Mouse (Mus musculus) cerebellum, adult 2 months (tissue): ENCODE measurements around the gene Rasal2. TPM values are rescaled to one million over a fixed set of nuclear protein-coding genes. Genes with fewer than 3 reads are reported as not detected.
A peak's percentile ranks its signal among the peaks of the same experiment; 100 is the strongest.

Source experiments
- DNase-seq, 2 experiments: peaks; one replicate each; pipeline ENCODE4 v3.0.0; 2021
- H3K27ac ChIP-seq: fragments of 200-500 bp; 2 replicates; pipeline ENCODE4 v1.5.1; 2012; ENCODE audit warnings: low read length, control low read depth, inconsistent platforms; ENCODE audit not compliant: insufficient read depth
- H3K27me3 ChIP-seq: fragments of 200-500 bp; 2 replicates; pipeline ENCODE4 v1.6.1; 2012; ENCODE audit warnings: inconsistent platforms, mild to moderate bottlenecking, low read length, moderate library complexity; ENCODE audit not compliant: control insufficient read depth, insufficient read depth
- H3K4me1 ChIP-seq: fragments of 200-500 bp; 2 replicates; pipeline ENCODE4 v1.6.1; 2011; ENCODE audit warnings: low read length; ENCODE audit not compliant: control insufficient read depth, insufficient read depth
- H3K4me3 ChIP-seq: fragments of 200-500 bp; replicated peaks from 2 replicates; pipeline ENCODE3; 2011; ENCODE audit warnings: mild to moderate bottlenecking, low read depth, low read length, control low read depth; ENCODE audit not compliant: insufficient read depth
- CTCF ChIP-seq: fragments of 200-500 bp; IDR thresholded peaks from 2 replicates; pipeline ENCODE4 v1.5.1; 2011; ENCODE audit warnings: low read depth, mild to moderate bottlenecking, control low read depth, low read length, moderate library complexity, borderline replicate concordance; ENCODE audit not compliant: insufficient read depth
- POLR2A ChIP-seq: fragments of 200-500 bp; IDR thresholded peaks from 2 replicates; pipeline ENCODE4 v1.6.1; 2011; ENCODE audit warnings: low read length, control low read depth, borderline replicate concordance; ENCODE audit not compliant: insufficient read depth
- WGBS: fragments of 180-500 bp; shearing (Covaris S2); methylation state at CpG from one replicate; pipeline ENCODE4 v1.1.7; 2018; 5-methylcytosine and 5-hydroxymethylcytosine counted together
- polyA plus RNA-seq: library from polyadenylated mRNA; depleted of rRNA; stranded (reverse); fragments of >200 nt; gene quantifications from 2 replicates; pipeline ENCODE4 v1.2.3, GENCODE M21; 2012

Gene Rasal2
- polyA plus RNA-seq, 1 experiment, result 14.6 TPM

DNA sequence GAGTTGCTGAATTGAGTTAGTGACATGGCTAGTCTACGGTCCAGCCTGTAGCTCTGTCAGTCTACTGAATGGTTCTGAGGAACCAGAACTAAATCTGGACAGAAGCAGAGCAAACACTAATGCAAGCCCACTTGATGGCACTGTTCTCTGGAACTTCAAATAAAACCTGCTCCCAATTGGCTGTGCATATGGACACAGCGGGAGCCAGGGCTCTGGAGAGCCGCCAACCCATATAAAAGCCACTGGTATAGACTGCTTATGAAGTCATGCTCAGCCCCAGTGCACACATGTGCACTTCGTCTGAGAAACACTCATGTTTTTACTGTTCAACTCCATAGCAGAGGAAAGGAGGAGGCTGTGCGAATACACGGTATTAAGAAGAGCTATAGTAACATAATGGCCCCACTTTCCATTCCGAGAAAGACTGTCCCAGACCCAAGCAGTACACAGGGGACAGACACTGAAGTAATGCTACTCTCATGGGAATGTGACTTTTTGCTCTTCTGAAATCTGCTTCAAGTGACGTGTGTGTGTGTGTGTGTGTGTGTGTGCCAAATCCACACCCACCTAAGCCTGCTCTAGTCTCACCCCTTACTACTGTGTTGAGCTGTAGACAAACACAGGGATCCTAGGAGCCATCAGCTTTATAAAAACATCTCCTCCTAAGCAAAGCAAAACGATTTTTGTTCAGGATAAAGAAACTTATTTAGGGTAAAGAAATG is 275.1 kb downstream of the Rasal2 start:
- Histone ChIP-seq H3K4me1 (no peaks in the 10 kb centered on the region; the same call in 1 of the 2 replicates), H3K4me3 (no peak overlapping the region), H3K27me3 (no peaks in the 10 kb centered on the region), H3K27ac (no peak overlapping the region)
- TF ChIP-seq POLR2A (no peak), CTCF (peak; percentile 19; the same call in 1 of the 2 replicates)
- peak; percentile 52 to 55 for DNase-seq
- WGBS, result 41% methylated on average over 9 of the region's 9 CpGs

DNA sequence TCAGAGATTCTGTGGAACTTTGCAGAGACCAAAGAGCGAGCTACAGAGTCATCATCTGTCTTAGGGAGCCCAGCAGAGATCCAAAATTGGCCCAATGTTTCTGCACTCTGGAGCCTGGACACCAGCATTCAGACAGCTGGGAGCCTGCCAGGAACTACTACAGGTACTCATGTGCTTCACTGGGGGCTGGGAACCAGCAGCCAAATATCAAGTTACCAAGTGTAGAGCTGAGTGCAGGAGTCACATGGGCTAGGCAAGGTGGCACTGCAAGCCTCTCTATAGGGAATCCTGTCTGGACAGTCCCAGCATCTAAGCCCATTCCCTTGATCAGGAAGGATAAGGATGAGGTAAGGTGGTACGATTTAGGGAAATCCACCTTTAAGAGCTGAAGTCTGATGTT is 284.2 kb downstream of the Rasal2 start:
- no peak overlapping the region for H3K27ac ChIP-seq
- H3K4me1 ChIP-seq, result no peaks in the 10 kb centered on the region
- no peak for DNase-seq
- TF ChIP-seq POLR2A (no peak), CTCF (no peak)
- no peaks in the 10 kb centered on the region for H3K27me3 ChIP-seq
- 96% methylated on average over 2 of the region's 2 CpGs for WGBS
- H3K4me3 ChIP-seq, result no peak overlapping the region

DNA sequence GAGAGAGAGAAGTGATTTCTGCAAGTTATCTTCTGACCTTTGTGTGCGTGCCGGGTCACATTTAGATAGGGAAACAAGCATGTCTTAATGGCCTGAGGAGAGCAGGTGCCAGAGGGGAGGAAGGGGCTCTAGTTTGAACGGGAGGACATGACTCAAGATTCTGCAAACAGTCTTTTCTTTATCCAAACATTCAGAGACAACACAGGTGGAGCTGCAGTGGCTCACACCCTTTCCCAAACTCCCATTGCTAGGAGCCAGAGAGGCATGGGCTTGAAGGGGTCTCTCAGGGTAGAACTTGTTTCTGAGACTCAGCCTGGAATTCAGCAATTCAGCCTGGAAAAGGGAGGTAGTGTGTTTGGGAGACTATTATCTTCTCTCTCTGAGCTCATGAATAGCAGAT is 288.6 kb downstream of the Rasal2 start:
- WGBS, result 96% methylated on average over 3 of the region's 3 CpGs
- no peaks in the 10 kb centered on the region for H3K4me1 ChIP-seq
- TF ChIP-seq CTCF (no peak), POLR2A (no peak)
- H3K27me3 ChIP-seq, result no peaks in the 10 kb centered on the region
- no peak overlapping the region for H3K4me3 ChIP-seq
- H3K27ac ChIP-seq, result no peak overlapping the region
- DNase-seq, result no peak

DNA sequence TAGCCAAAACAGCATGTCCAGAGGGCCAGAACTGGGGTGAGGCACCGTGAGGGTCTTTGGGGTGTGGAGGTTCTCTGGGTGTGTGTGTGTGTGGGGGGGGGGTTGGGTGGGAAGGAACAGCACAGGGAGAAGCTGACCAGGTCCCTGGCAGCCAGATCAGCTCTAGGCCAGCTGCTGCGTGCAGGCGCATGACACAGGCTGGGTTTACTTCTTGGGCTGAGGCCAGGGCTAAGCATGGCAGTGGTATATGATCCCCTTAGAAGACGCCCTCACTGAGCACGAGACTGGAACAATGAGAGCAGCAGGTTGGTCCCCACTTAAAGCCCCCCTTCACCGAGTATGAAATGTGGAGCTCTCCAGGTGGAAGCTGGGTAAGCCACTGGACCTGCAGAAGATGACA is 293.2 kb downstream of the Rasal2 start:
- Histone ChIP-seq H3K27me3 (no peaks in the 10 kb centered on the region), H3K4me1 (no peaks in the 10 kb centered on the region), H3K4me3 (no peak overlapping the region), H3K27ac (no peak overlapping the region)
- 38% methylated on average over 6 of the region's 6 CpGs for WGBS
- no peak for DNase-seq
- TF ChIP-seq POLR2A (no peak), CTCF (no peak)

DNA sequence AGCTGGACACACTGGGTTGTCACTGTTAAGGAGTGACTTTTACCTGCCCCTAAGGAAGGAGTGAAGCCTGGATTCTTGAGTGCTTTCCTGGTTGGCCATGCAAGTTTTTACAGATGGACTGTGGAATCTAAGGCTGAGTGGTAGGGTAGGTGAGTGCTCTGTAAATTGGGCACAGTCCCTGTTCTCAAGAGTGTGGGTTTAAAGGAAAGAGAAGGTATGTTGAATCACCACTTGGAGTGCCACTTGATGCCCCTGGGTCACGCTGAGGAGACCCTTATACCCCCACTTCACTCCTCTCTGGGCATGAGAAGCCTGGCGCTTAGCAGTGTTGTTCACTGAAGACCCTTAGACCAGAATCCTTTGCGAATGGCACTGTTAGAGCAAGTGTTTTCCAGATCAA is 295.0 kb downstream of the Rasal2 start:
- TF ChIP-seq CTCF (no peak), POLR2A (no peak)
- Histone ChIP-seq H3K27me3 (no peaks in the 10 kb centered on the region), H3K4me1 (no peaks in the 10 kb centered on the region), H3K4me3 (no peak overlapping the region), H3K27ac (no peak overlapping the region)
- WGBS, result 94% methylated on average over 3 of the region's 3 CpGs
- DNase-seq, result no peak

DNA sequence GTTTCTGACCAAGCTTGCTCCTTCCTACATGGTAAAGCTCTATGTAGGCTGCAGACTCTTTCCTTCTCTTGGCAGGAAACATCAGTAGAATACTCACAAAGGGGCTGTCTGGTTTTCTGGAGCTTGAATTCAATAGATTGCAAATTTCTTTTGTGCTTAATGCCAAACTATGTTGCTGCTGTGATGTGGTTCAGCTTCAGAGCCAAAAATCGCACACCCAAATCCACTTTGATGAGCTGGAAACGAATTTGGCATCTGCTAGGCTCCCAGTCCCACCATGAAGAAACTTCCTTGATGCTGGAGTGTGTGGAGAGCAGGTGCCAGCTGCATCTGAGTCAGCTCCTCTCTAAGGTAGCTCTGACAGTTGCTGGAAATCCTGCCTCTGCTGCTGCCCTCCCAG is 297.9 kb downstream of the Rasal2 start:
- WGBS, result 26% methylated on average over 2 of the region's 2 CpGs
- H3K27me3 ChIP-seq, result no peaks in the 10 kb centered on the region
- no peak overlapping the region for H3K27ac ChIP-seq
- TF ChIP-seq CTCF (no peak), POLR2A (no peak)
- H3K4me1 ChIP-seq, result no peaks in the 10 kb centered on the region
- DNase-seq, result no peak
- no peak overlapping the region for H3K4me3 ChIP-seq

DNA sequence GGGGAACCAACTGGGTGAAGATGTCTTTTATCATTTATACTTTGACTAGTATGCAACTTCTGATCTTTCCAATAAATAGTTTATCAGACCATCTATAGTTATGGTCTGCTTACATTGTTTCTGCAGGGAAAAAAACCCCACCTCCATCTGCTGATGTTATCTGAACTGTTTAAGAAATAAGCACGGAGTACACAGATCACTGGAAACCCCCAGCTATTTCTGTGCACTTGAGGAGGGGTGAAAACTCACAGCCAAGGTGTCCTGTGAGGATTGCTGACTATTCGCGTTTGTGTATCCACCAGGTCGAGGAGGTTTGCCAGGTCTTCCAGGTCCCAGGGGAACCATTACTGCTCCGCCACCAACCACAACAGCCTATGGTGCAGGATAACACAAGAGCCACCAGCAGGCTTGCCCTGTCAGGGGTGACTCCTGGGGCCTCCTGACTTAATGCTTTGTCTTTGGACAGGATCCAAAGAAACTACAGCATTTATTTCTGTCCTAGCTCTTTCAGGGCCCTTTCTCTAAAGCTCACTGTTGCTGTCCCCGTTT is 302.0 kb downstream of the Rasal2 start:
- 43% methylated on average over 6 of the region's 6 CpGs for WGBS
- TF ChIP-seq CTCF (no peak), POLR2A (no peak)

DNA sequence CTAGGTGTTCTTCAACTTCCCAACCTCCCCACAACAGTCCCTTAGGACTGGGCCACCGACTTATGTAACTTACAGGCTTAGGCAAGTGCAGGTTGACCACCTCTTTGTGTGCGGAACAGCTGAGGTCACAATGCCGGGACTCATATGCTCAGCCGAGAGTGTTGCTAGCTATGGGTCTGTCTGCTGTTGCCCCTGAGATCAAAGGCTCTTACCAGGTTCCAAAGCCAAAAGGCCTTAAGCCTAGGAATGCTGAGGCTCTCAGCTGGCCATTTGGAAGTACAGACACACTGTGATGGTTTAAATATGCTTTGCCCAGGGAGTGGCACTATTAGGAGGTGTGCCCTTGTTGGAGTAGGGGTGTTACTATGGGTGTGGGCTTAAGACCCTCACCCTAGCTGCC is 303.8 kb downstream of the Rasal2 start, which contains the start of gene Tex35:
Gene Tex35 (minus strand): TSS at position 101 of the 400 bp plus-strand sequence.
- TF ChIP-seq CTCF (no peak), POLR2A (no peak)
- no peak for DNase-seq
- no peak within 1 kb of the TSS for H3K4me3 ChIP-seq
- H3K27me3 ChIP-seq, result no peaks in the 10 kb centered on the region
- 90% methylated on average over 4 of the region's 4 CpGs for WGBS
- H3K4me1 ChIP-seq, result no peaks in the 10 kb centered on the region
- no peak within 1 kb of the TSS for H3K27ac ChIP-seq

More for the DNA sequence above, 302.0 kb downstream of the Rasal2 start:
- DNase-seq, result no peak
- Histone ChIP-seq H3K4me1 (no peaks in the 10 kb centered on the region), H3K27ac (no peak overlapping the region), H3K27me3 (no peaks in the 10 kb centered on the region), H3K4me3 (no peak overlapping the region)
